Mouse (Mus musculus): ENCODE results near the gene Sdhc. TPM values are rescaled to one million over a fixed set of nuclear protein-coding genes. Genes with fewer than 3 reads are reported as not detected.

The Sdhc gene
- polyA plus RNA-seq, 1 experiment = 169 TPM

GRCm38 (mm10) chr1:171184314-171184713, 33.9 kb upstream of the Sdhc start:
- Histone ChIP-seq H3ac (ENCODE audit: control insufficient read depth, insufficient read length) (no peak overlapping the region), H3K36me3 (ENCODE audit: control insufficient read depth, insufficient read depth) (no peaks in the 10 kb centered on the region), H3K27me3 (ENCODE audit: control insufficient read depth, insufficient read depth, insufficient read length) (no peaks in the 10 kb centered on the region), H3K4me3 (no peak overlapping the region), H3K4me2 (ENCODE audit: low read depth) (peak overlapping the region; percentile 78), H3K79me2 (ENCODE audit: control insufficient read depth, insufficient read depth) (no peaks in the 10 kb centered on the region)
- TF ChIP-seq CEBPB (IDR thresholded peaks at IDR 0.05; ENCODE audit: insufficient read depth, poor library complexity, severe bottlenecking) = peak; percentile 89
- peak; percentile 4 for TF ChIP-seq USF1 (IDR thresholded peaks at IDR 0.05; ENCODE audit: low read depth)
- no peak for TF ChIP-seq E2F4 (IDR thresholded peaks at IDR 0.05; ENCODE audit: insufficient read depth)

- Histone ChIP-seq H3K27me3 (ENCODE audit: control insufficient read depth, insufficient read depth, insufficient read length) (no peaks in the 10 kb centered on the region), H3K4me3 (no peak overlapping the region), H3K79me2 (ENCODE audit: control insufficient read depth, insufficient read depth) (no peaks in the 10 kb centered on the region), H3K36me3 (ENCODE audit: control insufficient read depth, insufficient read depth) (no peaks in the 10 kb centered on the region), H3K4me2 (ENCODE audit: low read depth) (peak overlapping the region; percentile 78), H3ac (ENCODE audit: control insufficient read depth, insufficient read length) (no peak overlapping the region)
- TF ChIP-seq MYOD1 (IDR thresholded peaks at IDR 0.05; ENCODE audit: control insufficient read depth in 1 of 3, insufficient read length in 2 of 3, low read depth in 2 of 3) (no peak), E2F4 (IDR thresholded peaks at IDR 0.05; ENCODE audit: insufficient read depth) (no peak)
These were observed 33.2 kb upstream of the Sdhc start for GRCm38 (mm10) chr1:171183620-171184019.

- Histone ChIP-seq H3K79me2 (ENCODE audit: control insufficient read depth, insufficient read depth) (no peaks in the 10 kb centered on the region), H3K4me2 (ENCODE audit: low read depth) (no peak overlapping the region), H3K36me3 (ENCODE audit: control insufficient read depth, insufficient read depth) (no peaks in the 10 kb centered on the region), H3ac (ENCODE audit: control insufficient read depth, insufficient read length) (no peak overlapping the region), H3K4me3 (no peak overlapping the region), H3K27me3 (ENCODE audit: control insufficient read depth, insufficient read depth, insufficient read length) (no peaks in the 10 kb centered on the region)
- TF ChIP-seq MAX (IDR thresholded peaks at IDR 0.05; ENCODE audit: low read depth) (no peak), TCF3 (IDR thresholded peaks at IDR 0.05; ENCODE audit: insufficient read length, low read depth) (no peak), POLR2A (IDR thresholded peaks at IDR 0.05; ENCODE audit: insufficient read length, low read depth) (no peak), MYOD1 (IDR thresholded peaks at IDR 0.05; ENCODE audit: control insufficient read depth in 1 of 3, insufficient read length in 2 of 3, low read depth in 2 of 3) (no peak), MYOG (IDR thresholded peaks at IDR 0.05; ENCODE audit: control insufficient read depth in 1 of 3, insufficient read depth in 1 of 3, insufficient read length in 2 of 3, low read depth in 2 of 3) (no peak), E2F4 (IDR thresholded peaks at IDR 0.05; ENCODE audit: insufficient read depth) (no peak), USF1 (IDR thresholded peaks at IDR 0.05; ENCODE audit: low read depth) (no peak), TCF12 (IDR thresholded peaks at IDR 0.05; ENCODE audit: insufficient read depth, poor library complexity, severe bottlenecking) (no peak), REST (IDR thresholded peaks at IDR 0.05; ENCODE audit: insufficient read depth, insufficient read length) (no peak)
These were observed 32.6 kb upstream of the Sdhc start for GRCm38 (mm10) chr1:171183025-171183424.

- H3K4me3 ChIP-seq = no peak overlapping the region
- no peak for TF ChIP-seq TCF12 (IDR thresholded peaks at IDR 0.05; ENCODE audit: insufficient read depth, poor library complexity, severe bottlenecking)
- no peak for TF ChIP-seq E2F4 (IDR thresholded peaks at IDR 0.05; ENCODE audit: insufficient read depth)
- no peak for TF ChIP-seq SRF (IDR thresholded peaks at IDR 0.05; ENCODE audit: control insufficient read depth, insufficient read length, low read depth)
- TF ChIP-seq USF1 (IDR thresholded peaks at IDR 0.05; ENCODE audit: low read depth) = no peak
- TF ChIP-seq POLR2A (IDR thresholded peaks at IDR 0.05; ENCODE audit: insufficient read length, low read depth) = no peak
- no peak for TF ChIP-seq CEBPB (IDR thresholded peaks at IDR 0.05; ENCODE audit: insufficient read depth, poor library complexity, severe bottlenecking)
- no peak for TF ChIP-seq MYOG (IDR thresholded peaks at IDR 0.05; ENCODE audit: control insufficient read depth in 1 of 3, insufficient read depth in 1 of 3, insufficient read length in 2 of 3, low read depth in 2 of 3)
- no peak for TF ChIP-seq TCF3 (IDR thresholded peaks at IDR 0.05; ENCODE audit: insufficient read length, low read depth)
- no peak for TF ChIP-seq MYOD1 (IDR thresholded peaks at IDR 0.05; ENCODE audit: control insufficient read depth in 1 of 3, insufficient read length in 2 of 3, low read depth in 2 of 3)
- TF ChIP-seq MAX (IDR thresholded peaks at IDR 0.05; ENCODE audit: low read depth) = no peak
- TF ChIP-seq REST (IDR thresholded peaks at IDR 0.05; ENCODE audit: insufficient read depth, insufficient read length) = no peak
- no peak for TF ChIP-seq POLR2AphosphoS2 (IDR thresholded peaks at IDR 0.05; ENCODE audit: insufficient read length, low read depth)
- H3K36me3 ChIP-seq (ENCODE audit: control insufficient read depth, insufficient read depth) = no peaks in the 10 kb centered on the region
- H3K4me2 ChIP-seq (ENCODE audit: low read depth) = no peak overlapping the region
- H3K79me2 ChIP-seq (ENCODE audit: control insufficient read depth, insufficient read depth) = no peaks in the 10 kb centered on the region
- H3ac ChIP-seq (ENCODE audit: control insufficient read depth, insufficient read length) = no peak overlapping the region
- no peaks in the 10 kb centered on the region for H3K27me3 ChIP-seq (ENCODE audit: control insufficient read depth, insufficient read depth, insufficient read length)
These were observed 29.2 kb upstream of the Sdhc start for GRCm38 (mm10) chr1:171179487-171180171.

- H3K4me3 ChIP-seq = no peak overlapping the region
- no peak overlapping the region for H3K4me2 ChIP-seq (ENCODE audit: low read depth)
- no peaks in the 10 kb centered on the region for H3K79me2 ChIP-seq (ENCODE audit: control insufficient read depth, insufficient read depth)
- no peaks in the 10 kb centered on the region for H3K36me3 ChIP-seq (ENCODE audit: control insufficient read depth, insufficient read depth)
- TF ChIP-seq SRF (IDR thresholded peaks at IDR 0.05; ENCODE audit: control insufficient read depth, insufficient read length, low read depth) (no peak), E2F4 (IDR thresholded peaks at IDR 0.05; ENCODE audit: insufficient read depth) (no peak), CEBPB (IDR thresholded peaks at IDR 0.05; ENCODE audit: insufficient read depth, poor library complexity, severe bottlenecking) (no peak), POLR2A (IDR thresholded peaks at IDR 0.05; ENCODE audit: insufficient read length, low read depth) (no peak), TCF3 (IDR thresholded peaks at IDR 0.05; ENCODE audit: insufficient read length, low read depth) (no peak), USF1 (IDR thresholded peaks at IDR 0.05; ENCODE audit: low read depth) (no peak), MAX (IDR thresholded peaks at IDR 0.05; ENCODE audit: low read depth) (no peak), REST (IDR thresholded peaks at IDR 0.05; ENCODE audit: insufficient read depth, insufficient read length) (no peak), TCF12 (IDR thresholded peaks at IDR 0.05; ENCODE audit: insufficient read depth, poor library complexity, severe bottlenecking) (no peak), MYOG (IDR thresholded peaks at IDR 0.05; ENCODE audit: control insufficient read depth in 1 of 3, insufficient read depth in 1 of 3, insufficient read length in 2 of 3, low read depth in 2 of 3) (no peak), MYOD1 (IDR thresholded peaks at IDR 0.05; ENCODE audit: control insufficient read depth in 1 of 3, insufficient read length in 2 of 3, low read depth in 2 of 3) (no peak), POLR2AphosphoS2 (IDR thresholded peaks at IDR 0.05; ENCODE audit: insufficient read length, low read depth) (no peak)
- no peak overlapping the region for H3ac ChIP-seq (ENCODE audit: control insufficient read depth, insufficient read length)
- H3K27me3 ChIP-seq (ENCODE audit: control insufficient read depth, insufficient read depth, insufficient read length) = no peaks in the 10 kb centered on the region
These were observed 22.4 kb upstream of the Sdhc start for GRCm38 (mm10) chr1:171172779-171173178.

Measured in myocyte (in vitro differentiated cells).